Mouse (Mus musculus) gastrocnemius, postnatal 14 days (tissue): ENCODE data around the gene Vamp2. TPM values are rescaled to one million over a fixed set of nuclear protein-coding genes. Genes with fewer than 3 reads are reported as not detected.

Experiments
- DNase-seq: peaks from one replicate; pipeline ENCODE4 v3.0.0; 2021; ENCODE audit warnings: mixed read lengths
- intact Hi-C: fragments of 180-260 bp; cut with DNase I; formaldehyde crosslinking; loops from one replicate; pipeline ENCODE4 v1.15.1; 2025; ENCODE audit warnings: low total_unique reads
- total RNA-seq, 2 experiments: library from RNA; stranded (reverse); gene quantifications; 2 replicates each; pipeline ENCODE4 v1.2.3; 2021

Gene Vamp2
- total RNA-seq, 2 experiments from 2014 or later: 37.9 to 39.7 TPM

GRCm38 (mm10) chr11:69096360-69096986 lies 8.2 kb downstream of the Vamp2 start:
- intact Hi-C loops: no loop called here

GRCm38 (mm10) chr11:69096987-69097900 lies 9.0 kb downstream of the Vamp2 start:
- intact Hi-C loops: no loop called here

More at GRCm38 (mm10) chr11:69096360-69096986, 8.2 kb downstream of the Vamp2 start:
- no peak for DNase-seq

GRCm38 (mm10) chr11:69098039-69098761 lies 9.9 kb downstream of the Vamp2 start:
- DNase-seq: no peak

More at GRCm38 (mm10) chr11:69096987-69097900, 9.0 kb downstream of the Vamp2 start:
- peak; percentile 100 for DNase-seq

DNA sequence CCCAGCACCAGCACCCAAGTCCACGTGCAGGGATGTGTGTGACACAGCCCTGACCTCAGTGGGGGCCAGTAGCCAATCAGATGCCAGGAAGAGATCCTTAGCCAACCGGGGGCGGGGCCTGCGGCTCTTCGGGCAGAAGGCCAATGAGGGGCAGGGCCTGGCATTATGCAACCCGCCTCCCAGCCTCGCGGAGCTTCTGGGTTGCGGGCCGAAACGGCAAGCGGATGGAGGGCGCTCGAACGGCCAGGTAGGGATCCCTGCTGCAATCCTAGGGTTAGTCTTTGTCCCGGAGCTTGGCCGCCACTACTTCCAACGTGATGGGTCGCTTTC lies 10.4 kb downstream of the Vamp2 start:
- DNase-seq: peak; percentile 96
- intact Hi-C loops: no loop called here

More at GRCm38 (mm10) chr11:69098039-69098761, 9.9 kb downstream of the Vamp2 start:
- intact Hi-C loops: no loop called here

GRCm38 (mm10) chr11:69099177-69099914 lies 11.1 kb downstream of the Vamp2 start:
- peak; percentile 92 for DNase-seq
- intact Hi-C loops: no loop called here

- intact Hi-C loops: no loop called here
- DNase-seq: peak; percentile 96
Measured at GRCm38 (mm10) chr11:69099915-69100345, 11.6 kb downstream of the Vamp2 start.

GRCm38 (mm10) chr11:69100639-69101360 lies 12.5 kb downstream of the Vamp2 start:
- no peak for DNase-seq
- intact Hi-C loops: no loop called here

DNA sequence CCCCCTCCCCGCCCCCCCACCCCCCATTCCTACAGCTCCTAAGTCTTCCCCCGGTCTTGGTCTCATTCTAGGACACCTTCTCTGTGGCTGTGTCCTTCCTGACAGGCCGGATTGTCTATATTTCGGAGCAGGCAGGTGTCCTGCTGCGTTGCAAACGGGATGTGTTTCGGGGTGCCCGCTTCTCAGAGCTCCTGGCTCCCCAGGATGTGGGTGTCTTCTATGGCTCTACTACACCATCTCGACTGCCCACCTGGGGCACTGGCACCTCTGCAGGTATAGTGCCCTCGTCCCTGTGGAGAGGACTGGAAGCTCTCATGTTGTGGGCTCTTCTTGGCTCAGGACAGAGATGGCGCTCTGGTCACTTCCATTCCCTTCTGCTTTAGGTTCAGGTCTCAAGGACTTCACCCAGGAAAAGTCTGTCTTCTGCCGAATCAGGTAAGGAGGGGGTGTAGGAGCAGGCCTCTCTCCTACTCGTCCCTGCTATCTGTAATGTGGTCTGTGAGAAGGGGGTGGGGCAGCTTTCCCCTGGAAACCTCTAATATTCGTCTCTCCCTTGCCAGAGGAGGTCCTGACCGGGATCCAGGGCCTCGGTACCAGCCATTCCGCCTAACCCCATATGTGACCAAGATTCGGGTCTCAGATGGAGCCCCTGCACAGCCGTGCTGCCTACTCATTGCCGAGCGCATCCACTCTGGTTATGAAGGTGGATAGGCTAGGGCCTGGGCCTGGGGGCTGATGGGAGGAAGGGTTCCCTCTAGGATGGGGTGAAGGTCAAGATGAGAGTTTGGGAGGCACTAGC lies 13.5 kb downstream of the Vamp2 start:
- no peak for DNase-seq
- intact Hi-C loops: no loop called here

GRCm38 (mm10) chr11:69102403-69102725 lies 14.1 kb downstream of the Vamp2 start:
- DNase-seq: no peak
- intact Hi-C loops: no loop called here

DNA sequence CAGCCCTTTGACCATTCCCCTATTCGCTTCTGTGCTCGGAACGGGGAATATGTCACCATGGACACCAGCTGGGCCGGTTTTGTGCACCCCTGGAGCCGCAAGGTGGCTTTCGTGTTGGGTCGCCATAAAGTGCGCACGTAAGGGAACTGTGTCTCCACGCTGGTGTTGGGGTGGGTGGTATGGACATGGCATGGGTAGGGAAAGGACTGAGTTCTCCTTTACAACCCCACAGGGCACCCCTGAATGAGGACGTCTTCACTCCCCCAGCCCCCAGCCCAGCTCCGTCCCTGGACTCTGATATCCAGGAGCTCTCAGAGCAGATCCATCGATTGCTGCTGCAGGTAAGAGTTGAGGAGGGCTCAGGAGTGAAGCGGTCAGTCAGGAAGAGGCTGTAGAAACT lies 14.8 kb downstream of the Vamp2 start:
- no peak for DNase-seq
- intact Hi-C loops: no loop called here

DNA sequence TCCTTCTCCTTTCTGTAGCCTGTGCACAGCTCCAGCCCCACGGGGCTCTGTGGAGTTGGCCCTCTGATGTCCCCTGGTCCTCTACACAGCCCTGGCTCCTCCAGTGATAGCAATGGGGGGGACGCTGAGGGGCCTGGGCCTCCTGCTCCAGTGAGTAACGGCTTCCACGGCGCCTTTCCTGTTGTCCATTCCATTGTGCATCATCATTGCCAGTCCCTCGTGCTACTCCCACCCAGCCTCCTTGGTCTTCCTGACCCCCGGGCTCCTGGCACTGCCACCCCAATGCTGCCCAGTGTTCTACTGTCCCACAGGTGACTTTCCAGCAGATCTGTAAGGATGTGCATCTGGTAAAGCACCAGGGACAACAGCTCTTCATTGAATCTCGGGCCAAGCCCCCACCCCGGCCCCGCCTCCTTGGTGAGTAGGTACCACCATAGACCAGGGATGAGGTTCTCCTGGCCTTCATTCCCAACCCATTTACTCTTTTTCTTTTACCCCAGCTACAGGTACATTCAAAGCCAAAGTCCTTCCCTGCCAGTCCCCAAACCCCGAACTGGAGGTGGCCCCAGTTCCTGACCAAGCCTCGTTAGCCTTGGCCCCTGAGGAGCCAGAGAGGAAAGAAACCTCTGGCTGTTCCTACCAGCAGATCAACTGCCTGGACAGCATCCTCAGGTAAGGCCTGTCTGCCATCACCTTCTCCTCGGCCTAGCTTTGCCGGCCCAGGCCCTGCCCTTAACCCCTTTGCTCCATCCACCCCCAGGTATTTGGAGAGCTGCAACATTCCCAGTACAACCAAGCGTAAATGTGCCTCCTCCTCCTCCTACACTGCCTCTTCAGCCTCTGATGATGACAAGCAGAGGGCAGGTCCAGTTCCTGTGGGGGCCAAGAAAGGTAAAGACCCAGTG lies 15.5 kb downstream of the Vamp2 start:
- DNase-seq: no peak
- intact Hi-C loops: no loop called here

GRCm38 (mm10) chr11:69104487-69104886 lies 16.2 kb downstream of the Vamp2 start:
- no peak for DNase-seq
- intact Hi-C loops: no loop called here

DNA sequence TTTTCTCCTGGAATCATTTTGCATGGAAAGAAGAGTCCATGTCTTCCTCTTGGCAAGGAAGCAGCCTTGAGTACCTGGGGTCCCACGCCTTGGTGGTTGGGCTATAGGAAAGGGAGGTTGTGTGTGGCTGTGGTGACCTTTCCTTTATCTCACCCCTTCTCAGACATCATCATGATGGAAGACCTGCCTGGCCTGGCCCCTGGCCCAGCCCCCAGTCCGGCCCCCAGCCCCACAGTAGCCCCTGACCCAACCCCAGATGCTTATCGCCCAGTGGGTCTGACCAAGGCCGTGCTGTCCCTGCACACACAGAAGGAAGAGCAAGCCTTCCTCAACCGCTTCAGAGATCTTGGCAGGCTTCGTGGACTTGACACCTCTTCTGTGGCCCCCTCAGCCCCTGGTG lies 16.9 kb downstream of the Vamp2 start:
- DNase-seq: no peak
- intact Hi-C loops: no loop called here

DNA sequence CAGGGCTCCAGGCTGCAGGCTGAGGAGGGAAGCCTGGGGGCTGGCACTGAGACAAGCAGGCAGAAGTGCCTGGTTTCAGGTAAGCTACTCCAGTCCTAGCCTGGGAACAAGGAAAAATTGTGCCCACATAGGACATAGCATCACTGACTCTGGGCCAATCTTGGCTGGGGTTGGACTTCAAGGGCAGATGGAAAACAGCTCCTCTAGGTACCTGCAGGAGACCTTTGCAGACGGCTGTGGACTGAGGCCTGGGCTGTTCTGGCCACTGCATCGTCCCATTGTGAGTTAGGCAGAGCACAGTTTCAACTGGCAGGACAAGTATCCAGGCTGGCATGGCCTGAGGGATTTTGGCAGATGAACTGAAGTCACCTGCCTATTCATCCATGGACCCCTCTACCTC lies 17.5 kb downstream of the Vamp2 start:
- intact Hi-C loops: no loop called here

DNA sequence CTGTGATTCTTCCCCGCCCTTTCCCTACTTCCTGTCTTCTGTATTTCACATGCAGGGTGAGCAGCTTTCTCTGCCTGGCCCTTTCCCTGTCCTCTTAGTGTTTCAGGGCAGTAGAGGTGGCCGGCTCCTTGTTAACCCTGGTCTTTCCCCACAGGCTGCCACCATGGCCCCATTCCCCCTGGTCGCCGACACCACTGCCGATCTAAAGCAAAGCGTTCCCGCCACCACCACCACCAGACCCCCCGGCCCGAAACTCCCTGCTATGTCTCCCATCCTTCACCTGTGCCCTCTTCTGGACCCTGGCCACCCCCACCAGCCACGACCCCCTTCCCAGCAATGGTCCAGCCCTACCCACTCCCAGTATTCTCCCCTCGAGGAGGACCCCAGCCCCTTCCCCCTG lies 18.0 kb downstream of the Vamp2 start:
- DNase-seq: no peak

More for the DNA sequence above, 17.5 kb downstream of the Vamp2 start:
- no peak for DNase-seq

GRCm38 (mm10) chr11:69106842-69107241 lies 18.6 kb downstream of the Vamp2 start:
- no peak for DNase-seq
- intact Hi-C loops: no loop called here

More for the DNA sequence above, 18.0 kb downstream of the Vamp2 start:
- intact Hi-C loops: no loop called here

DNA sequence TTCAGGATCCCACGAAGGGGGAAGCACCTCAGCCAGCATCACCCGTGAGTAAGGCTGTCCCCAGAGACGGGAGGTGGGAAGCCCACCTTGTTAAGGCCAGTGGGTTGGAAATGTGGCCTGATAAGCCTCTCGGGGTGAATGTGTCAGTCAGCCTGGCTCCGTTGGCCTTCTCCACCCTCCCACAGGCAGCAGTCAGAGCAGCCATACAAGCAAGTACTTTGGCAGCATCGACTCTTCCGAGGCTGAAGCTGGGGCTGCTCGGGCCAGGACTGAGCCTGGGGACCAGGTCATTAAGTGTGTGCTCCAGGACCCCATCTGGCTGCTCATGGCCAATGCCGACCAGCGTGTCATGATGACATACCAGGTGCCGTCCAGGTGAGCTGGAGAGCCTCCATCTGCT lies 19.4 kb downstream of the Vamp2 start:
- intact Hi-C loops: no loop called here
- no peak for DNase-seq
